Mouse (Mus musculus) stomach, embryonic 14.5 days (tissue): ENCODE measurements around the gene Jchain. TPM values are rescaled to one million over a fixed set of nuclear protein-coding genes. Genes with fewer than 3 reads are reported as not detected.

Experiments
- ATAC-seq: fragments of 200-750 bp; cut with Nextera tagmentation; 2 replicates; pipeline ENCODE4 v1.8.0; 2017; ENCODE audit warnings: low read depth, moderate TSS enrichment; ENCODE audit not compliant: insufficient number of reproducible peaks, insufficient read depth, low FRiP score
- H3K27ac ChIP-seq: fragments of 300-500 bp; sonication (generic); 2 replicates; pipeline ENCODE4 v1.5.1; 2014; ENCODE audit warnings: mild to moderate bottlenecking, low read length, moderate library complexity, mixed read lengths
- H3K27me3 ChIP-seq: fragments of 300-500 bp; sonication (generic); 2 replicates; pipeline ENCODE4 v1.6.1; 2014; ENCODE audit warnings: low read length, control low read depth, mixed read lengths; ENCODE audit not compliant: control insufficient read depth, insufficient read depth
- H3K36me3 ChIP-seq: fragments of 300-500 bp; sonication (generic); 2 replicates; pipeline ENCODE4 v1.6.1; 2014; ENCODE audit warnings: mild to moderate bottlenecking, control low read depth, low read length, moderate library complexity, mixed read lengths; ENCODE audit not compliant: control insufficient read depth, insufficient read depth
- H3K4me1 ChIP-seq: fragments of 300-500 bp; sonication (generic); 2 replicates; pipeline ENCODE4 v1.6.1; 2014; ENCODE audit warnings: low read length, control low read depth, mixed read lengths; ENCODE audit not compliant: control insufficient read depth, insufficient read depth
- H3K4me2 ChIP-seq: fragments of 300-500 bp; sonication (generic); replicated peaks from 2 replicates; pipeline ENCODE4 v1.6.1; 2014; ENCODE audit warnings: low read depth, low read length, control low read depth
- H3K4me3 ChIP-seq: fragments of 300-500 bp; sonication (generic); 2 replicates; pipeline ENCODE4 v1.5.1; 2014; ENCODE audit warnings: low read depth, low read length, control low read depth
- H3K9ac ChIP-seq: fragments of 300-500 bp; sonication (generic); replicated peaks from 2 replicates; pipeline ENCODE4 v1.6.1; 2014; ENCODE audit warnings: low read depth, mild to moderate bottlenecking, control low read depth, low read length, moderate library complexity, mixed read lengths
- H3K9me3 ChIP-seq: fragments of 300-500 bp; sonication (generic); 2 replicates; pipeline ENCODE4 v1.6.1; 2016; ENCODE audit warnings: low read depth, low read length, control low read depth; ENCODE audit not compliant: control insufficient read depth
- WGBS: fragments of 180-500 bp; shearing (Covaris S2); extraction: QIAGEN DNeasy Blood & Tissue Kit; methylation state at CpG from one replicate; pipeline ENCODE4 v1.1.7; 2014; 5-methylcytosine and 5-hydroxymethylcytosine counted together
- polyA plus RNA-seq: library from polyadenylated mRNA; unstranded; fragments of >200 nt; fragmentation: Nextera tagmentation; extraction: Ambion mirVana; gene quantifications from 2 replicates; pipeline ENCODE4 v1.2.1, GENCODE M21; 2014

Jchain gene
- polyA plus RNA-seq, 1 experiment from 2014 or later = not detected

DNA sequence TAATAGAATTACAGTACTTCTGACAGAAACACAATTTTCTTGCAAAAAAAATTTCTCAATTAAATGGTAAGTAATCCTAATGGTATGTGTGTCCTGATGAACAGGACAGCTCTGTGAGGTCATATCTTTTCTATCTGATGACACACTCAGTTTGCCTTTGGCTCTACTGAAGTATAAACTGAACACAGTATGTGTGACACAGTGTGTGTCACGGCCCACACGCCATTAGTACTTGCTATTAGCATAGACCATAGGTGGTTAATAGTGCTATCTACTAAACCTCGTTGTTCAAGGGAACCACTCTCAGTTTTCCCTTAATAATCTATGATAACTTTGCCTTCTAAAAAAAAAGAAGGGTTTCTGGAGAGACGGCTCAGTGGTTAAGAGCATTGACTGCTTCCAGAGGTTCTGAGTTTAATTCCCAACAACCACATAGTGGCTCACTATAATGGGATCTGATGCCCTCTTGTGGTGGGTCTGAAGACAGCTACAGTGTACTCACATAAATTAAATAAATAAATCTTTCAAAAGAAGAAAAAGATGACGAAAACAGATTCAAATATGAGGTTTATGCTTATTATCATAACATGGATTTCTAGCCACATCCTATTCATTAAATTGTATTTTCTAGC, 15.1 kb upstream of the Jchain start:
- 59% methylated on average over 5 of the region's 5 CpGs for WGBS
- no peak for ATAC-seq
- no peaks in the 10 kb centered on the region for H3K9me3 ChIP-seq

DNA sequence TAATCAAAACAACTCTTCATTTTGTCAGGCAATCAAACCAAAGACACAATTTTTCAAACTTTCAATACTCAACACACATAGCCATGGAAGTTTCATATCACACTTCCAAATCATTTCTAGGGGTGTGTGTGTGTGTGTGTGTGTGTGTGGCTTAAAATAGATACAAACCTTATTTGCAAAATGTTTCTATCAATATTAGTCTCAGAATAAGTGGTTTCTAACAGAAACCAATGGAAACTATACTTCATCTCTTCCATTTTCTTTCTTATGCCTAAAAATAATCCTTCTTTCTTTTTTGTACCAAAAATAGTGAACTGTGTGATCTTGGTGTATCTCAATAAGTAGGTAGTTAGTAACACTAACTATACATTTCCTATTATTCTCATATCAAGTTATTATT, 13.2 kb upstream of the Jchain start:
- Histone ChIP-seq H3K4me2 (no peak overlapping the region), H3K27me3 (no peaks in the 10 kb centered on the region), H3K27ac (no peak overlapping the region), H3K9me3 (no peaks in the 10 kb centered on the region), H3K9ac (no peak overlapping the region), H3K4me3 (no peak overlapping the region), H3K4me1 (no peaks in the 10 kb centered on the region), H3K36me3 (no peaks in the 10 kb centered on the region)
- ATAC-seq = no peak

More for the DNA sequence above, 15.1 kb upstream of the Jchain start:
- H3K36me3 ChIP-seq = no peaks in the 10 kb centered on the region
- no peak overlapping the region for H3K9ac ChIP-seq
- H3K4me2 ChIP-seq = no peak overlapping the region
- H3K27ac ChIP-seq = no peak overlapping the region
- no peaks in the 10 kb centered on the region for H3K27me3 ChIP-seq
- no peaks in the 10 kb centered on the region for H3K4me1 ChIP-seq
- H3K4me3 ChIP-seq = no peak overlapping the region

DNA sequence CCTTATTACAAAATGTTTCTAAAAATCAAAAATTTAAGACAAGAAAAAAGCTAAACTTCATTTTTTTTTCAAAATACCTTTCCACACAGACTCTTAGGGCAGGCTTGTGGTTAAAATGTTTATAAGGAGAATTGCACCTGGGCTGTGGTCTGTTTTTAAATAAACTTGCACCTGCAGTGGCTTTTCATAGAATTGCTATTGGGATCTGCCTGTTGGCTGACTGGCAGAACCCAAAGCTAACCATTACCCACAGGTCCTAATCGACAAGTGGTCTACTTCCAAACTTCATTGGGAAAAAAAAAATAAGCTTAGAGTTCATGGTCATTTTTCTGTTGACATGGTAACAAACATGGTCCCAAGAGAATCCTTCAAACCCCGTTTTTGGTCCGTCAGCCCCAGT, 7.0 kb upstream of the Jchain start:
- 72% methylated on average over 3 of the region's 3 CpGs for WGBS
- Histone ChIP-seq H3K4me1 (no peaks in the 10 kb centered on the region), H3K27me3 (no peaks in the 10 kb centered on the region), H3K9ac (no peak overlapping the region), H3K36me3 (no peaks in the 10 kb centered on the region), H3K27ac (no peak overlapping the region), H3K9me3 (no peaks in the 10 kb centered on the region), H3K4me2 (no peak overlapping the region), H3K4me3 (no peak overlapping the region)
- no peak for ATAC-seq

DNA sequence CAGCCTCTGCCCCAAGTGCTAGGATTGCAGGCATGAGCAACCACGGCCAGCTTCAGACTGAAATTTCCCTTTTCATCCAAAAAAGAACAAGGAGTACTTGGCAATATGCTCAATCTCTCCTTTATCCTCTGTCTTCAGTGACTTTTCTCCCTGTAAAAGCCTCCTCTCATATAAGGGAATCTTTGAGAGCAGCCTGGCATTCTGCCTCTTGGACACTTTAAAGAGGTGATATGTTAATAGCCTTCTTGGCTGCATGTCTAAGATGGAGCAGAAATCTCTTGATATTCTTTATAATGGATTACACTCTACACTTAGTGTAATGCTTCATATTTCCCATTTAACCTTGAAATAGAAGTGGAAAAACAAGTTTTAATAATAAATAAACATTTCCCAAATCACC, 3.2 kb upstream of the Jchain start:
- 56% methylated on average over 1 of the region's 1 CpGs for WGBS
- Histone ChIP-seq H3K9me3 (no peaks in the 10 kb centered on the region), H3K27ac (no peak overlapping the region), H3K4me3 (no peak overlapping the region), H3K36me3 (no peaks in the 10 kb centered on the region), H3K4me1 (no peaks in the 10 kb centered on the region), H3K4me2 (no peak overlapping the region), H3K27me3 (no peaks in the 10 kb centered on the region), H3K9ac (no peak overlapping the region)
- ATAC-seq = peak; percentile 46; the same call in 1 of the 2 replicates

DNA sequence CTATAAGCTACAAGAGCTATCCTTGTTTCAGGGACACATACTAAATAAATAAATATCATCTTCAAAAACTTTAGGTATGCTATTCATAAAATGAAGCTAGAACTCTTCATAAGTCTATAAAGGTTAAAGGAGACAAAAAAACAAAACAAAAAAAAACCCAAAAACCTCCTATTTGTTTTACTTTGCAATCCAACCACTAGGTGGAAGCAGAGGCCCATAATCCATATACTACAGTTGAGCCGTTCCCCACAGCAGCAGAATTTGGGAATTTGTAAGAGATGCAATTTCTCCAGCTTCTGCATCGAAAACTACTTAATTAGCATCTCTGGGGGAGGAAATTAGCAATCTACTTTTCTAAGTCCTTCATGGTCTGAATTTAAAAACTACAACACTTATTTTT, 8.5 kb downstream of the Jchain start:
- whole genome bisulfite sequencing = 10% methylated on average over 2 of the region's 2 CpGs
- H3K9ac ChIP-seq = no peak overlapping the region
- H3K4me3 ChIP-seq = no peak overlapping the region
- H3K27ac ChIP-seq = no peak overlapping the region
- H3K4me1 ChIP-seq = no peaks in the 10 kb centered on the region
- no peaks in the 10 kb centered on the region for H3K9me3 ChIP-seq
- H3K4me2 ChIP-seq = no peak overlapping the region
- no peaks in the 10 kb centered on the region for H3K27me3 ChIP-seq
- no peaks in the 10 kb centered on the region for H3K36me3 ChIP-seq
- no peak for ATAC-seq

DNA sequence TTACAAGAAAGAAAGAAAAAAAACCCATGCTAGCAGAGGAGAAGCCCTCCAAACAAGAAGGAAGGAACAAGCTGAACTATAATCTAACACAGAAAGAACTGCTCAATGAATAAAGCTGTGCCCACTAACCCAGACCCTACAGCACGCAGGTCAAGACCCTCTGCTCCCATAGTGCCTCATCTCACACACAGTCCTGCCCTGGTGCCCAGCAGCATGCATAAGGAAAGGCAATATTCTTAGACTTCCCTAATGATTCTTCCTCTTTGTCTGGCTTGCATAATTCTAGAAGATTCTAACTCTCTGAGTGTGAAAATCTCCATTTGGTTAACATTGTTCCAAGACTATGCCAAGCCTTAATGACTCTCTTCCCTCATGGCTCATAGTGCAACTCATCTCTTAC, 18.7 kb downstream of the Jchain start:
- H3K27me3 ChIP-seq = no peaks in the 10 kb centered on the region
- no peak for ATAC-seq
- 78% methylated on average over 1 of the region's 1 CpGs for whole genome bisulfite sequencing

DNA sequence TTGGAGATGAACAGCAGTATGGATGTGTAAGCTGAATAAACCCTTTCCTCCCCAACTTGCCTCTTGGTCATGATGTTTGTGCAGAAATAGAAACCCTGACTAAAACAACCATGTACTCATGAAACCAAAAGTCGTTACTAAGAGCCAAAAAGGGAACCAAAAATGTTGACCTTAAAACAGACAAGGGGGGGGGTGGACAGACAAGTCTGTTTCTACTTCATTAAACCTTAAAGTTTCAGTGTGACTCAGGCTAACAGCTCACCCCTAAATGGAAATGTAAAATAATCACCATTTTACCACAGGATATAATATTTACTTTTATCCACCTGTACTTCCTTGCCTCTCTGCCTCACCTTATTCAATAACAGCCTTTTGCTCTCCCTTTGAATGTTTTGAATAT, 19.1 kb downstream of the Jchain start:
- Histone ChIP-seq H3K27me3 (no peaks in the 10 kb centered on the region), H3K9ac (no peak overlapping the region), H3K4me3 (no peak overlapping the region), H3K4me2 (no peak overlapping the region), H3K4me1 (no peaks in the 10 kb centered on the region), H3K9me3 (no peaks in the 10 kb centered on the region), H3K27ac (no peak overlapping the region), H3K36me3 (no peaks in the 10 kb centered on the region)
- WGBS = 52% methylated on average over 1 of the region's 1 CpGs
- no peak for ATAC-seq

More for the DNA sequence above, 18.7 kb downstream of the Jchain start:
- Histone ChIP-seq H3K36me3 (no peaks in the 10 kb centered on the region), H3K9me3 (no peaks in the 10 kb centered on the region), H3K4me3 (no peak overlapping the region), H3K4me2 (no peak overlapping the region), H3K4me1 (no peaks in the 10 kb centered on the region), H3K9ac (no peak overlapping the region), H3K27ac (no peak overlapping the region)

DNA sequence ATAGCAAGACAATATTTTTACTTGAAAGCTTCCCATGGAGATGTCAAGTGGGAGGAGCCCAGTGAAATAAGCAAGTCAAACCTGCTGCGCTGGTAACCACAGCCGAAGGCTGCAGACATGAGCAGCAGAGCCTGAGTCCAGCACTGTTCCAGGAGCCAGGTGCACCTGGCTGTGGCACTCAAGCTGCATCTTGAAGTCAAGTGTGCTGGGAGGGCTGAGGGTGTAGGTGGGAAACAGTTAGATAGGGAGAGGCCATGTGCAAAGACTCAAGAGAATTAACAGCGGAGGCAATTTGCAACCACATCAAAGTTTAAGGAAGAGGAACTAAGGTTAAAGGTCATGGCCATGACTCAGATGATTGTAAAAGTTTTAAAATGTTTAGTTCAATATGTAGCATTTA, 27.9 kb downstream of the Jchain start:
- no peaks in the 10 kb centered on the region for H3K36me3 ChIP-seq
- 78% methylated on average over 3 of the region's 3 CpGs for WGBS
- no peaks in the 10 kb centered on the region for H3K27me3 ChIP-seq
- H3K27ac ChIP-seq = no peak overlapping the region
- no peak overlapping the region for H3K9ac ChIP-seq
- no peak overlapping the region for H3K4me3 ChIP-seq
- ATAC-seq = no peak
- H3K4me1 ChIP-seq = no peaks in the 10 kb centered on the region
- no peak overlapping the region for H3K4me2 ChIP-seq
- no peaks in the 10 kb centered on the region for H3K9me3 ChIP-seq

DNA sequence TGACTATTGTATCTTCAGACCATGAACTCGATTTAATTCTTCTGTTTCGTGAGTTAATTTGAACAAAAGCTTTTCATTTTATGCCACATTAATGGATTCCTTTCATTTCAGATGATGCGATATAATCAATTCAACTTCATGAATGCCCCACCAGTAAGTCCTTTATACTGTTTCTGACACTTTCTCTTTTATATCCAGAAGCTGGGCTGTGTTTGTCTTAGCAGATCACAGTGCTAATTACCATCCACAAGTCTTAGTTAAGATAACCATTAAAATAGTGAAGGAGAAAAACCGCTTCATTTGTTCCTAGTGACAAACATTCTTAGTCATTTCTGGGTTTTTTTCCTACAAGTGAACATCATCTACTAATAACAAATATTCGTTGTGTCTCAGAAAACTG, 36.6 kb downstream of the Jchain start:
- Histone ChIP-seq H3K9ac (no peak overlapping the region), H3K36me3 (no peaks in the 10 kb centered on the region), H3K9me3 (no peaks in the 10 kb centered on the region), H3K4me2 (no peak overlapping the region), H3K4me3 (no peak overlapping the region), H3K4me1 (no peaks in the 10 kb centered on the region), H3K27me3 (no peaks in the 10 kb centered on the region), H3K27ac (no peak overlapping the region)
- 88% methylated on average over 5 of the region's 5 CpGs for WGBS
- no peak for ATAC-seq
